Mouse (Mus musculus) ES-E14 (cell line): ENCODE data around the gene Kidins220.

Experiments used
- CHD2 ChIP-seq: IDR thresholded peaks from 2 replicates; pipeline ENCODE4 v1.6.1; 2014; ENCODE audit warnings: mild to moderate bottlenecking, low read depth, low read length, inconsistent platforms
- MAFK ChIP-seq: IDR thresholded peaks from 2 replicates; pipeline ENCODE4 v1.6.1; 2014; ENCODE audit warnings: mild to moderate bottlenecking, low read depth, low read length, inconsistent platforms; ENCODE audit not compliant: insufficient read depth
- ZC3H11A ChIP-seq: IDR thresholded peaks from 2 replicates; pipeline ENCODE4 v1.6.1; 2012; ENCODE audit warnings: low read depth, mild to moderate bottlenecking, inconsistent platforms, low read length, borderline replicate concordance

- TF ChIP-seq MAFK: no peak
- no peak for TF ChIP-seq ZC3H11A
- no peak for TF ChIP-seq CHD2
These were observed 120.8 kb downstream of the Kidins220 start for GRCm38 (mm10) chr12:25095538-25095937.
